Mouse (Mus musculus) liver, postnatal 0 days (tissue): ENCODE measurements at regions not wholly inside any gene's neighbourhood (a gene's known extent, or its start where the extent isn't known, plus 50 kb on each side); places are given as distances from the start of the nearest gene placed in this dataset.

Experiments used
- CTCF ChIP-seq: sonication (generic); IDR thresholded peaks from 2 replicates; pipeline ENCODE4 v1.5.1; 2016; ENCODE audit warnings: antibody characterized with exemption, low read depth
- EP300 ChIP-seq: IDR thresholded peaks from 2 replicates; pipeline ENCODE4 v1.6.1; 2016; ENCODE audit warnings: antibody characterized with exemption, low read depth, mild to moderate bottlenecking

GRCm38 (mm10) chr16:29993111-29993510, 71.1 kb upstream of the Hes1 start:
- TF ChIP-seq CTCF = no peak
- TF ChIP-seq EP300 = no peak
